Mouse (Mus musculus) hindbrain, embryonic 15.5 days (tissue): ENCODE data around the gene Slc25a36. TPM values are rescaled to one million over a fixed set of nuclear protein-coding genes. Genes with fewer than 3 reads are reported as not detected.

Experiments
- ATAC-seq: fragments of 200-750 bp; cut with Nextera tagmentation; 2 replicates; pipeline ENCODE4 v1.8.0; 2017; ENCODE audit warnings: low read depth, moderate number of reproducible peaks, moderate TSS enrichment; ENCODE audit not compliant: low FRiP score
- H3K27ac ChIP-seq: fragments of 300-500 bp; sonication (generic); replicated peaks from 2 replicates; pipeline ENCODE4 v1.5.1; 2015; ENCODE audit warnings: mild to moderate bottlenecking, inconsistent platforms
- H3K27me3 ChIP-seq: fragments of 300-500 bp; sonication (generic); 2 replicates; pipeline ENCODE4 v1.6.1; 2015; ENCODE audit warnings: control low read depth, inconsistent platforms
- H3K36me3 ChIP-seq: fragments of 300-500 bp; sonication (generic); 2 replicates; pipeline ENCODE4 v1.6.1; 2015; ENCODE audit warnings: control low read depth, inconsistent platforms
- H3K4me1 ChIP-seq: fragments of 300-500 bp; sonication (generic); replicated peaks from 2 replicates; pipeline ENCODE4 v1.6.1; 2015; ENCODE audit warnings: control low read depth, inconsistent platforms
- H3K4me2 ChIP-seq: fragments of 300-500 bp; sonication (generic); 2 replicates; pipeline ENCODE4 v1.6.1; 2015; ENCODE audit warnings: moderate library complexity, mild to moderate bottlenecking, inconsistent platforms
- H3K4me3 ChIP-seq: fragments of 300-500 bp; sonication (generic); 2 replicates; pipeline ENCODE4 v1.5.1; 2015; ENCODE audit warnings: mild to moderate bottlenecking, inconsistent platforms
- H3K9ac ChIP-seq: fragments of 300-500 bp; sonication (generic); 2 replicates; pipeline ENCODE4 v1.6.1; 2015; ENCODE audit warnings: inconsistent platforms
- H3K9me3 ChIP-seq: fragments of 300-500 bp; sonication (generic); 2 replicates; pipeline ENCODE4 v1.6.1; 2016; ENCODE audit warnings: control low read depth, inconsistent platforms
- WGBS: fragments of 180-500 bp; shearing (Covaris S2); methylation state at CpG from one replicate; pipeline ENCODE4 v1.1.7; 2015; 5-methylcytosine and 5-hydroxymethylcytosine counted together
- polyA plus RNA-seq: library from polyadenylated mRNA; unstranded; fragments of >200 nt; fragmentation: Nextera tagmentation; extraction: Ambion mirVana; gene quantifications from 2 replicates; pipeline ENCODE4 v1.2.1, GENCODE M21; 2015

The Slc25a36 gene
- polyA plus RNA-seq, 1 experiment from 2014 or later = 71.9 TPM

- Histone ChIP-seq H3K27ac (no peak overlapping the region), H3K4me1 (no peaks in the 10 kb centered on the region), H3K4me3 (no peak overlapping the region), H3K36me3 (no peaks in the 10 kb centered on the region), H3K27me3 (no peaks in the 10 kb centered on the region), H3K4me2 (no peak overlapping the region), H3K9me3 (no peaks in the 10 kb centered on the region), H3K9ac (no peak overlapping the region)
- WGBS = 82% methylated on average over 4 of the region's 4 CpGs
- no peak for ATAC-seq
Measured at GRCm38 (mm10) chr9:97137116-97137515, 26.2 kb upstream of the Slc25a36 start.

- H3K36me3 ChIP-seq = no peaks in the 10 kb centered on the region
- no peak overlapping the region for H3K27ac ChIP-seq
- ATAC-seq = no peak
- no peak overlapping the region for H3K4me3 ChIP-seq
- no peak overlapping the region for H3K9ac ChIP-seq
- no peaks in the 10 kb centered on the region for H3K4me1 ChIP-seq
- WGBS = 93% methylated on average over 4 of the region's 4 CpGs
- no peak overlapping the region for H3K4me2 ChIP-seq
- H3K27me3 ChIP-seq = no peaks in the 10 kb centered on the region
- no peaks in the 10 kb centered on the region for H3K9me3 ChIP-seq
Measured at GRCm38 (mm10) chr9:97135866-97136265, 24.9 kb upstream of the Slc25a36 start.

- 66% methylated on average over 8 of the region's 8 CpGs for WGBS
- Histone ChIP-seq H3K27me3 (no peaks in the 10 kb centered on the region), H3K36me3 (no peaks in the 10 kb centered on the region), H3K9ac (no peak overlapping the region), H3K9me3 (no peaks in the 10 kb centered on the region), H3K4me2 (no peak overlapping the region), H3K27ac (no peak overlapping the region), H3K4me3 (no peak overlapping the region), H3K4me1 (no peaks in the 10 kb centered on the region)
- ATAC-seq = no peak
Measured at GRCm38 (mm10) chr9:97133178-97133577, 22.2 kb upstream of the Slc25a36 start.

- no peaks in the 10 kb centered on the region for H3K4me1 ChIP-seq
- H3K27me3 ChIP-seq = no peaks in the 10 kb centered on the region
- no peak overlapping the region for H3K4me3 ChIP-seq
- no peak overlapping the region for H3K9ac ChIP-seq
- ATAC-seq = no peak
- H3K9me3 ChIP-seq = no peaks in the 10 kb centered on the region
- no peaks in the 10 kb centered on the region for H3K36me3 ChIP-seq
- WGBS = 91% methylated on average over 5 of the region's 5 CpGs
- no peak overlapping the region for H3K27ac ChIP-seq
- no peak overlapping the region for H3K4me2 ChIP-seq
Measured at GRCm38 (mm10) chr9:97130001-97130400, 19.0 kb upstream of the Slc25a36 start.

GRCm38 (mm10) chr9:97123934-97124692 is 13.2 kb upstream of the Slc25a36 start:
- Histone ChIP-seq H3K27me3 (no peaks in the 10 kb centered on the region), H3K27ac (no peak overlapping the region), H3K4me3 (no peak overlapping the region), H3K9me3 (no peaks in the 10 kb centered on the region), H3K4me2 (no peak overlapping the region), H3K9ac (no peak overlapping the region), H3K4me1 (no peaks in the 10 kb centered on the region), H3K36me3 (no peaks in the 10 kb centered on the region)
- no peak for ATAC-seq
- 69% methylated on average over 23 of the region's 23 CpGs for WGBS

- no peaks in the 10 kb centered on the region for H3K27me3 ChIP-seq
- 90% methylated on average over 2 of the region's 2 CpGs for WGBS
- no peak overlapping the region for H3K4me3 ChIP-seq
- no peak overlapping the region for H3K27ac ChIP-seq
- H3K36me3 ChIP-seq = no peaks in the 10 kb centered on the region
- no peak overlapping the region for H3K4me2 ChIP-seq
- H3K4me1 ChIP-seq = no peaks in the 10 kb centered on the region
- H3K9ac ChIP-seq = no peak overlapping the region
- H3K9me3 ChIP-seq = no peaks in the 10 kb centered on the region
- no peak for ATAC-seq
Measured at GRCm38 (mm10) chr9:97121432-97121831, 10.5 kb upstream of the Slc25a36 start.

GRCm38 (mm10) chr9:97114271-97114670 is 3.3 kb upstream of the Slc25a36 start:
- H3K9ac ChIP-seq = no peak overlapping the region
- peaks cover 11% of the 10 kb centered on the region for H3K4me1 ChIP-seq
- no peaks in the 10 kb centered on the region for H3K27me3 ChIP-seq
- no peak overlapping the region for H3K27ac ChIP-seq
- 87% methylated on average over 10 of the region's 10 CpGs for whole genome bisulfite sequencing
- H3K36me3 ChIP-seq = no peaks in the 10 kb centered on the region
- ATAC-seq = no peak
- no peak overlapping the region for H3K4me3 ChIP-seq
- H3K4me2 ChIP-seq = no peak overlapping the region
- no peaks in the 10 kb centered on the region for H3K9me3 ChIP-seq

GRCm38 (mm10) chr9:97113555-97113929 is 2.6 kb upstream of the Slc25a36 start:
- Histone ChIP-seq H3K27ac (no peak overlapping the region), H3K9me3 (no peaks in the 10 kb centered on the region), H3K4me1 (peaks cover 18% of the 10 kb centered on the region), H3K4me3 (no peak overlapping the region), H3K4me2 (no peak overlapping the region), H3K36me3 (no peaks in the 10 kb centered on the region), H3K27me3 (no peaks in the 10 kb centered on the region), H3K9ac (no peak overlapping the region)
- no peak for ATAC-seq
- 36% methylated on average over 5 of the region's 5 CpGs for WGBS

- Histone ChIP-seq H3K36me3 (no peaks in the 10 kb centered on the region), H3K4me1 (peaks cover 22% of the 10 kb centered on the region), H3K4me2 (no peak overlapping the region), H3K4me3 (no peak overlapping the region), H3K9ac (no peak overlapping the region), H3K27me3 (no peaks in the 10 kb centered on the region), H3K9me3 (no peaks in the 10 kb centered on the region), H3K27ac (no peak overlapping the region)
- ATAC-seq = no peak
- WGBS = 66% methylated on average over 24 of the region's 24 CpGs
Measured at GRCm38 (mm10) chr9:97112797-97113554, 2.0 kb upstream of the Slc25a36 start.

GRCm38 (mm10) chr9:97112238-97112637 is 1.3 kb upstream of the Slc25a36 start:
- Histone ChIP-seq H3K4me2 (no peak overlapping the region), H3K4me1 (peaks cover 22% of the 10 kb centered on the region), H3K4me3 (no peak overlapping the region), H3K9me3 (no peaks in the 10 kb centered on the region), H3K27me3 (no peaks in the 10 kb centered on the region), H3K36me3 (no peaks in the 10 kb centered on the region), H3K27ac (no peak overlapping the region), H3K9ac (no peak overlapping the region)
- 87% methylated on average over 7 of the region's 7 CpGs for WGBS
- no peak for ATAC-seq

GRCm38 (mm10) chr9:97111506-97111905 is 549 bp upstream of the Slc25a36 start:
- H3K27me3 ChIP-seq = no peaks in the 10 kb centered on the region
- peak overlapping the region; percentile 83 for H3K27ac ChIP-seq
- H3K4me3 ChIP-seq = peak overlapping the region; percentile 82
- ATAC-seq = no peak
- WGBS = 6% methylated on average over 6 of the region's 6 CpGs
- H3K9me3 ChIP-seq = no peaks in the 10 kb centered on the region
- H3K4me2 ChIP-seq = peak overlapping the region; percentile 68
- peak overlapping the region; percentile 79 for H3K9ac ChIP-seq
- H3K4me1 ChIP-seq = peaks cover 22% of the 10 kb centered on the region
- no peaks in the 10 kb centered on the region for H3K36me3 ChIP-seq

- 95% methylated on average over 5 of the region's 5 CpGs for WGBS
- no peak overlapping the region for H3K9ac ChIP-seq
- H3K4me3 ChIP-seq = no peak overlapping the region
- no peaks in the 10 kb centered on the region for H3K27me3 ChIP-seq
- H3K4me2 ChIP-seq = no peak overlapping the region
- H3K36me3 ChIP-seq = no peaks in the 10 kb centered on the region
- H3K9me3 ChIP-seq = no peaks in the 10 kb centered on the region
- H3K27ac ChIP-seq = no peak overlapping the region
- no peak for ATAC-seq
- peaks cover 21% of the 10 kb centered on the region for H3K4me1 ChIP-seq
Measured at GRCm38 (mm10) chr9:97106481-97107160, 4.3 kb downstream of the Slc25a36 start.
